Mouse (Mus musculus) G1E (cell line): Measurements from ENCODE around the gene Tcerg1l.

ENCODE experiments used
- CTCF ChIP-seq: IDR thresholded peaks from 2 replicates; pipeline ENCODE4 v1.5.1; 2012; ENCODE audit warnings: low read depth, low read length, inconsistent platforms, mixed read lengths
- GATA1 ChIP-seq: IDR thresholded peaks from 2 replicates; pipeline ENCODE4 v1.6.1; 2012; ENCODE audit warnings: borderline replicate concordance, low read length, inconsistent platforms, mixed read lengths
- GATA2 ChIP-seq: IDR thresholded peaks from 2 replicates; pipeline ENCODE4 v1.6.1; 2012; ENCODE audit warnings: low read depth, low read length, inconsistent platforms, borderline replicate concordance
- POLR2AphosphoS5 ChIP-seq: IDR thresholded peaks from 2 replicates; pipeline ENCODE4 v1.6.1; 2012; ENCODE audit warnings: low read depth, low read length, inconsistent platforms; ENCODE audit not compliant: insufficient replicate concordance
- TAL1 ChIP-seq: conservative IDR thresholded peaks from 2 replicates; pipeline ENCODE4 v1.6.1; 2012; ENCODE audit warnings: low read depth, low read length, inconsistent platforms, mixed read lengths

GRCm38 (mm10) chr7:138356655-138357449 lies 40.7 kb downstream of the Tcerg1l start:
- no peak for TF ChIP-seq CTCF
- no peak for TF ChIP-seq GATA1
- TF ChIP-seq TAL1, result no peak
- no peak for TF ChIP-seq GATA2
- TF ChIP-seq POLR2AphosphoS5, result no peak
